Comparison of ENCODE assay signal across 18 mouse cellular contexts in genomic region chr13:51105861-51106655, GRCm38 (mm10). TPM values are rescaled to one million over a fixed set of nuclear protein-coding genes. Genes with fewer than 3 reads are reported as not detected.
DNase-seq lines count a peak whose midpoint lies in the region; ATAC-seq and TF ChIP-seq lines count a peak whose summit lies in the region.
"Had no signal": no experiment of that assay in that cellular context is flagged by ENCODE, and none has a peak within 500 bp of the region (broad histone marks: within the 10 kb centered on the region; RNA-seq: fewer than 3 reads in every experiment).

No protein-coding gene starts in this region.

- no peak overlapping the region for H3K9ac ChIP-seq in heart, adult 2 months (ENCODE audit: low read depth, low read length)
- H3K9ac ChIP-seq in liver, embryonic 14.5 days (replicated peaks): no peak overlapping the region
- H3K9ac ChIP-seq in liver, embryonic 12.5 days: no peak overlapping the region
- H3K9ac ChIP-seq: forebrain, embryonic 13.5 days; limb, embryonic 15.5 days had no signal

- H3K27ac ChIP-seq in heart, adult 2 months: no peak overlapping the region
- no peak overlapping the region for H3K27ac ChIP-seq in liver, embryonic 14.5 days
- no peak overlapping the region for H3K27ac ChIP-seq in liver, embryonic 12.5 days
- peak overlapping the region; percentile 29 for H3K27ac ChIP-seq in macrophage
- H3K27ac ChIP-seq: forebrain, embryonic 13.5 days; limb, embryonic 15.5 days had no signal

- no peak for TF ChIP-seq EP300 in heart, adult 2 months (IDR thresholded peaks at IDR 0.05; ENCODE audit: insufficient read depth, low read depth, low read length)
- no peak for TF ChIP-seq EP300 in liver, embryonic 14.5 days (IDR thresholded peaks at IDR 0.05; ENCODE audit: low read depth)

- WGBS in heart, adult 2 months: 83% methylated on average over 3 of the region's 3 CpGs
- WGBS in liver, embryonic 14.5 days (ENCODE audit: insufficient replicate concordance): 73% methylated on average over 3 of the region's 3 CpGs
- 72% methylated on average over 3 of the region's 3 CpGs for WGBS in liver, embryonic 12.5 days (ENCODE audit: insufficient replicate concordance)
- WGBS in macrophage (ENCODE audit: missing documents): 92% methylated on average over 3 of the region's 3 CpGs

- no peaks in the 10 kb centered on the region for H3K27me3 ChIP-seq in heart, adult 2 months (ENCODE audit: control insufficient read depth, insufficient read depth, low read length)
- H3K27me3 ChIP-seq in liver, embryonic 14.5 days (ENCODE audit: control insufficient read depth, insufficient read depth, low read length): no peaks in the 10 kb centered on the region
- no peaks in the 10 kb centered on the region for H3K27me3 ChIP-seq in liver, embryonic 12.5 days (replicated peaks)
- H3K27me3 ChIP-seq: forebrain, embryonic 13.5 days; limb, embryonic 15.5 days had no signal

- peaks cover 2% of the 10 kb centered on the region; the same call in 1 of the 2 replicates for H3K36me3 ChIP-seq in heart, adult 2 months (ENCODE audit: control insufficient read depth, insufficient read depth, low read length)
- no peaks in the 10 kb centered on the region for H3K36me3 ChIP-seq in liver, embryonic 14.5 days (replicated peaks; ENCODE audit: control insufficient read depth, insufficient read depth, low read depth)
- H3K36me3 ChIP-seq in liver, embryonic 12.5 days: peaks cover 31% of the 10 kb centered on the region
- H3K36me3 ChIP-seq in macrophage (ENCODE audit: inconsistent target): no peaks in the 10 kb centered on the region

- H3K79me2 ChIP-seq in heart, adult 2 months (replicated peaks; ENCODE audit: control insufficient read depth, insufficient read depth, low read length): peaks cover 17% of the 10 kb centered on the region
- peaks cover 96% of the 10 kb centered on the region for H3K79me2 ChIP-seq in macrophage (ENCODE audit: inconsistent target)

- TF ChIP-seq CTCF in heart, adult 2 months (IDR thresholded peaks at IDR 0.05): peak; percentile 54
- peak; percentile 17; the same call in 1 of the 2 replicates for TF ChIP-seq CTCF in liver, embryonic 14.5 days (IDR thresholded peaks at IDR 0.05; ENCODE audit: low read depth)

- no peak overlapping the region for H3K4me2 ChIP-seq in liver, embryonic 14.5 days (ENCODE audit: low read depth)
- H3K4me2 ChIP-seq in liver, embryonic 12.5 days: no peak overlapping the region
- H3K4me2 ChIP-seq: forebrain, embryonic 13.5 days; limb, embryonic 15.5 days had no signal

- H3K4me3 ChIP-seq in heart, adult 2 months: no peak overlapping the region
- H3K4me3 ChIP-seq in liver, embryonic 14.5 days (ENCODE audit: insufficient read depth in 1 of 2, low read depth in 2 of 2, low read length in 2 of 2): no peak overlapping the region
- no peak overlapping the region for H3K4me3 ChIP-seq in liver, embryonic 12.5 days
- no peak overlapping the region for H3K4me3 ChIP-seq in macrophage (ENCODE audit: inconsistent target)
- H3K4me3 ChIP-seq: forebrain, embryonic 13.5 days; limb, embryonic 15.5 days; myocyte had no signal

- no peak for ATAC-seq in liver, embryonic 14.5 days (ENCODE audit: insufficient read depth)
- ATAC-seq in liver, embryonic 12.5 days: no peak
- ATAC-seq: forebrain, embryonic 13.5 days had no signal

- TF ChIP-seq POLR2A in heart, adult 2 months (IDR thresholded peaks at IDR 0.05; ENCODE audit: insufficient read depth, low read depth, low read length): no peak

- no peaks in the 10 kb centered on the region for H3K9me3 ChIP-seq in liver, embryonic 14.5 days (ENCODE audit: control insufficient read depth, low read length)
- H3K9me3 ChIP-seq in liver, embryonic 12.5 days (replicated peaks): peaks cover 4% of the 10 kb centered on the region; the same call in 1 of the 2 replicates

- intact Hi-C loops in heart, adult 2 months (cut with DNase I): no loop called here

- DNase-seq in heart, adult 2 months: no peak
- no peak for DNase-seq in heart, adult 9 months (ENCODE audit: low spot score in 2 of 2)
- DNase-seq in liver, embryonic 14.5 days (ENCODE audit: low read depth in 3 of 3, low spot score in 3 of 3): no peak
- DNase-seq in B cell, adult 2 months: peak; percentile 31 to 38
- no peak for DNase-seq in MN1 (ENCODE audit: low spot score)
- DNase-seq: adrenal gland, postnatal 10 days; cerebellum, adult 9-11 months; embryo, embryonic 11 days; heart, postnatal 14 days; kidney, postnatal 10 days; layer of hippocampus, adult 9-11 months; lung, postnatal 10 days; right cerebral cortex, adult 18-20 months had no signal

- H3K4me1 ChIP-seq in heart, adult 2 months (ENCODE audit: control insufficient read depth, insufficient read depth, low read length): peaks cover 9% of the 10 kb centered on the region
- peaks cover 0 to 2% of the 10 kb centered on the region in 2 experiments; a peak in 1 of 4 replicates for H3K4me1 ChIP-seq in liver, embryonic 14.5 days (replicated peaks; ENCODE audit: control insufficient read depth in 2 of 2, insufficient read depth in 2 of 2, low read length in 1 of 2)
- H3K4me1 ChIP-seq in liver, embryonic 12.5 days: peaks cover 17% of the 10 kb centered on the region; the same call in 1 of the 2 replicates

RNA-seq across cellular contexts. Expression of gene Spin1, which starts 5.4 kb away (rescaled TPM):
- 10 to 100 TPM; 33.5 to 33.7 TPM for total RNA-seq in heart, adult 2 months (2021)
- polyA plus RNA-seq in heart, adult 2 months (2012; rRNA removed): 14.2 and 22.5 TPM in 2 replicates
- 4.1 and 5.2 TPM in 2 replicates for polyA plus RNA-seq in liver, embryonic 14.5 days (2012; rRNA removed)
- 9.3 and 9.9 TPM in 2 replicates for polyA plus RNA-seq in liver, embryonic 14.5 days (2014; fragmentation: Nextera tagmentation; extraction: Ambion mirVana)
- polyA plus RNA-seq in liver, embryonic 12.5 days (2016; fragmentation: Nextera tagmentation; extraction: Ambion mirVana): 18.5 and 19.0 TPM in 2 replicates
- total RNA-seq in macrophage (2018; cell fraction: chromatin; rRNA removed): 10 to 100 TPM in 10 of 26 experiments, 1 to 10 TPM in 16; 3.9 to 17.5 (median 9.3) TPM
- total RNA-seq in macrophage (2018; cell fraction: cytosol; rRNA removed): 10 to 100 TPM; 15.5 to 34.1 (median 21.4) TPM
- 10 to 100 TPM in 24 of 26 experiments, 1 to 10 TPM in 2; 8.1 to 28.9 (median 16.4) TPM for total RNA-seq in macrophage (2018; cell fraction: nucleus; rRNA removed)
- polyA plus RNA-seq in macrophage (2018): 14.8 to 22.0 TPM (median 17.2 TPM) in 3 replicates

Comparison
In these comparisons a context has a peak if more than half of its experiments do, and no peak if none do; other contexts are left out.
1. DNase-seq: peak in B cell, adult 2 months (2 of 2); none in heart, adult 2 months (0 of 2), heart, adult 9 months (0 of 2), liver, embryonic 14.5 days (0 of 3) and MN1 (single experiment).